Mouse (Mus musculus): ENCODE results near the gene Ipo11. TPM values are rescaled to one million over a fixed set of nuclear protein-coding genes. Genes with fewer than 3 reads are reported as not detected.
A peak's percentile ranks its signal among the peaks of the same experiment; 100 is the strongest.

Gene Ipo11
- polyA plus RNA-seq, 1 experiment from 2014 or later = 48.3 TPM

DNA sequence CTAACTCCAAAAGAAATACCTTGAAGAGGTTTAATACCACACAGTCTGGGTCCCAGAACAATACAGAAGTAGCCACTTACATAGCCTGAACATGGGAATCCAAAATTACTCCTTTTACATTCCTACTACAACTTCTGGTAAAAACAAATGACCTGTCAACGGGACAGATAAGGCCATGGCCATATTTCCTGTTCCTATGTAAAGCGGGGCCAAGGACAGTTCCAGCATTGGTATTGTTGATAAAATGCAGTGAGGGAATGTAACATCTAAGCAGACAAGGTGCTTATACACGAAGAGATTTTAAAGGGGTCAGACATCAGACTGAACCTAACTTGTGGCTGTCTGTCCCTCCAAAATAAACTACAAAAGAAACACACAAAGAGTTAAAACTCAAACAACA is 91.8 kb downstream of the Ipo11 start:
- DNase-seq (ENCODE audit: low spot score) = no peak
- Histone ChIP-seq H3K4me3 (replicated peaks; ENCODE audit: low read depth, low read length) (no peak overlapping the region), H3K27me3 (ENCODE audit: insufficient read depth, low read length) (no peaks in the 10 kb centered on the region), H3K9ac (ENCODE audit: low read depth, low read length) (no peak overlapping the region), H3K9me3 (replicated peaks; ENCODE audit: low read length) (no peaks in the 10 kb centered on the region), H3K4me1 (replicated peaks; ENCODE audit: insufficient read depth, low read length) (no peaks in the 10 kb centered on the region), H3K36me3 (ENCODE audit: insufficient read depth, low read length) (0 out of 2 replicates have a peak, but pooled peaks cover 5% of the 10 kb centered on the region), H3K4me2 (ENCODE audit: low read length) (no peak overlapping the region), H3K27ac (no peak overlapping the region)
- no peak for ATAC-seq (replicated peaks; ENCODE audit: low FRiP score, low read depth)
- no peak for TF ChIP-seq CTCF (IDR thresholded peaks at IDR 0.05; ENCODE audit: low read depth)
- WGBS = 55% methylated on average over 3 of the region's 3 CpGs

GRCm38 (mm10) chr13:106842542-106842941 is 94.2 kb downstream of the Ipo11 start:
- H3K4me1 ChIP-seq (replicated peaks; ENCODE audit: insufficient read depth, low read length) = no peaks in the 10 kb centered on the region
- ATAC-seq (replicated peaks; ENCODE audit: low FRiP score, low read depth) (no peak), DNase-seq (ENCODE audit: low spot score) (no peak)
- WGBS = 79% methylated on average over 4 of the region's 4 CpGs
- H3K9ac ChIP-seq (ENCODE audit: low read depth, low read length) = no peak overlapping the region
- no peak overlapping the region for H3K4me3 ChIP-seq (replicated peaks; ENCODE audit: low read depth, low read length)
- H3K9me3 ChIP-seq (replicated peaks; ENCODE audit: low read length) = no peaks in the 10 kb centered on the region
- no peaks in the 10 kb centered on the region for H3K27me3 ChIP-seq (ENCODE audit: insufficient read depth, low read length)
- H3K27ac ChIP-seq = no peak overlapping the region
- H3K4me2 ChIP-seq (ENCODE audit: low read length) = no peak overlapping the region
- H3K36me3 ChIP-seq (ENCODE audit: insufficient read depth, low read length) = 0 out of 2 replicates have a peak, but pooled peaks cover 5% of the 10 kb centered on the region
- no peak for TF ChIP-seq CTCF (IDR thresholded peaks at IDR 0.05; ENCODE audit: low read depth)

DNA sequence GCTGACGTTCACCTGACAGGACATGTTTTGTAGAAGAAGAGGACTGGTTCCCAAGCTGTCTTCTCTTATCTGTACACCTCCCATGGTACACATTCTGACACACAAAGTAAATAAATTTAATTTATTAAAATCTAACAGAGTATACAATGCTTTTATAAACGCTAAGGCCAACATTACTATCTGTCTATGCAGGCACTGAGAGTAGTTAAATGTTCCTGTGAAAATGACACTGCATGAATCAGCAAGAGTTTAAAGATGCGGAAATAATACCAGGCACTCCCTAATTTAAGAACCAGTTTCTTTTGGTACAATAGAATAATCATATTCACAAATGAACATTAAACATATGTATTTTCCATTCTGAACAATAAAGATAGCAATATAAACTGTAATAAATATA is 98.0 kb downstream of the Ipo11 start:
- Histone ChIP-seq H3K4me1 (replicated peaks; ENCODE audit: insufficient read depth, low read length) (no peaks in the 10 kb centered on the region), H3K36me3 (ENCODE audit: insufficient read depth, low read length) (0 out of 2 replicates have a peak, but pooled peaks cover 5% of the 10 kb centered on the region), H3K9me3 (replicated peaks; ENCODE audit: low read length) (no peaks in the 10 kb centered on the region), H3K4me3 (replicated peaks; ENCODE audit: low read depth, low read length) (no peak overlapping the region), H3K27ac (no peak overlapping the region), H3K9ac (ENCODE audit: low read depth, low read length) (no peak overlapping the region), H3K4me2 (ENCODE audit: low read length) (no peak overlapping the region), H3K27me3 (ENCODE audit: insufficient read depth, low read length) (no peaks in the 10 kb centered on the region)
- ATAC-seq (replicated peaks; ENCODE audit: low FRiP score, low read depth) (no peak), DNase-seq (ENCODE audit: low spot score) (no peak)
- TF ChIP-seq CTCF (IDR thresholded peaks at IDR 0.05; ENCODE audit: low read depth) = no peak
- 87% methylated on average over 3 of the region's 3 CpGs for WGBS

DNA sequence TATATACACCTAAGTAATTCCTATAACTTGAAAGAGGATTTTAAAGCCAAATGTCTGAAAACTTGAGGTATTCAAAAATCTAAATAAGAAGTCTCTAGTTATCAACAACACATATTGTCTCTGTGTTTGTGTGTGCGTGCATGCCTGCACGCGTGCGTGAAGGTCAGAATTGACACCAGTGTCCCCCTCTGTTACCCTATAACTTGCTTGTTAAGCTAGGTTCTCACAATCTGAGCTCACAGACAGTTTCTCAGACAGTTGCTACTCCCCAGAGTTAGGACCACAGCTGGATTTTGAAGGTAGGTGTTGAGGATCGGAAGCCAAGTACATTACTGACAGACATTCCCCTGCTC is 100.3 kb downstream of the Ipo11 start:
- no peak for ATAC-seq (replicated peaks; ENCODE audit: low FRiP score, low read depth)
- Histone ChIP-seq H3K27ac (peak overlapping the region; percentile 57; the same call in 1 of the 2 replicates), H3K4me2 (ENCODE audit: low read length) (no peak overlapping the region; the same call in 1 of the 2 replicates), H3K4me3 (replicated peaks; ENCODE audit: low read depth, low read length) (no peak overlapping the region), H3K36me3 (ENCODE audit: insufficient read depth, low read length) (0 out of 2 replicates have a peak, but pooled peaks cover 1% of the 10 kb centered on the region), H3K9me3 (replicated peaks; ENCODE audit: low read length) (no peaks in the 10 kb centered on the region), H3K4me1 (replicated peaks; ENCODE audit: insufficient read depth, low read length) (no peaks in the 10 kb centered on the region), H3K27me3 (ENCODE audit: insufficient read depth, low read length) (no peaks in the 10 kb centered on the region), H3K9ac (ENCODE audit: low read depth, low read length) (no peak overlapping the region)
- WGBS = 69% methylated on average over 5 of the region's 5 CpGs
- TF ChIP-seq CTCF (IDR thresholded peaks at IDR 0.05; ENCODE audit: low read depth) = no peak
- peak; percentile 8 for DNase-seq (ENCODE audit: low spot score)

DNA sequence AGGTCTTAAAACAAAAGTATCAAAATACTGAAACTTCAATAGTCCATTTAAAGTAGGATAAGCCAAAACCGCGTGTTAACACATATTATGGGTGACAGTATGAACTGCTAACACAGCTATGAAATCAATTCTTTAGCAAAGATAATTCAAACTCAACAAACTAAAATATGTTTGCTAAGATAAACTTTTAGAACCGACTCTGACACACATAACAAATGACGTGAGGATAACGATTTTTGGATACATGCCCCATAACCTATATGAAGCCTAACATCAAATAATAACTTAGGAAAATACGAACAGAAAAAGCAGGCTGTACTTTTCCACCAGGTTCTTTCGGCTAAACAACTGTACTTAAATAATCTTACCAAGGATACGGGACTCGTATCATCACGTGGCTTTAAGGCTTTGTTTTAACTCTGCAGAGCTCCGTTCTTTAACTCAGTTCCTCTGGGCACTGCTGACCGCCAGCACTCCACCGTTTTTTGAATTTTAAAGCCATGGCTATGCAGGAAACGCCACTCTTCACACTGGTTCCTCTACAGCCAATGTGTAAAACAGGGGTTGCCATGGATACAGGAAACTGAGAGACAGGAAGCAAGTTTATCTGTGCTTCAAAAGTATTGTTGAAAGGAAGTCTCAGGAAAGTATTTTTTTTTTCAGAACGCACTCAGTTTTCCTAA is 100.8 kb downstream of the Ipo11 start:
- Histone ChIP-seq H3K4me3 (replicated peaks; ENCODE audit: low read depth, low read length) (peak overlapping the region; percentile 18), H3K27me3 (ENCODE audit: insufficient read depth, low read length) (no peaks in the 10 kb centered on the region), H3K9ac (ENCODE audit: low read depth, low read length) (no peak overlapping the region), H3K36me3 (ENCODE audit: insufficient read depth, low read length) (no peaks in the 10 kb centered on the region), H3K9me3 (replicated peaks; ENCODE audit: low read length) (no peaks in the 10 kb centered on the region), H3K4me2 (ENCODE audit: low read length) (peak overlapping the region; percentile 37), H3K4me1 (replicated peaks; ENCODE audit: insufficient read depth, low read length) (no peaks in the 10 kb centered on the region), H3K27ac (peak overlapping the region; percentile 64)
- TF ChIP-seq CTCF (IDR thresholded peaks at IDR 0.05; ENCODE audit: low read depth) = no peak
- ATAC-seq (replicated peaks; ENCODE audit: low FRiP score, low read depth) = 0 out of 2 replicates have a peak, but pooled peaks have one; percentile 59
- DNase-seq (ENCODE audit: low spot score) = peak; percentile 88
- 54% methylated on average over 15 of the region's 15 CpGs for WGBS

- ATAC-seq (replicated peaks; ENCODE audit: low FRiP score, low read depth) (no peak), DNase-seq (ENCODE audit: low spot score) (no peak)
- H3K9ac ChIP-seq (ENCODE audit: low read depth, low read length) = no peak overlapping the region
- no peak for TF ChIP-seq CTCF (IDR thresholded peaks at IDR 0.05; ENCODE audit: low read depth)
- H3K4me1 ChIP-seq (replicated peaks; ENCODE audit: insufficient read depth, low read length) = no peaks in the 10 kb centered on the region
- H3K27ac ChIP-seq = no peak overlapping the region
- H3K4me2 ChIP-seq (ENCODE audit: low read length) = no peak overlapping the region
- H3K4me3 ChIP-seq (replicated peaks; ENCODE audit: low read depth, low read length) = no peak overlapping the region
- H3K27me3 ChIP-seq (ENCODE audit: insufficient read depth, low read length) = no peaks in the 10 kb centered on the region
- no peaks in the 10 kb centered on the region for H3K9me3 ChIP-seq (replicated peaks; ENCODE audit: low read length)
- WGBS = 55% methylated on average over 6 of the region's 6 CpGs
- H3K36me3 ChIP-seq (ENCODE audit: insufficient read depth, low read length) = no peaks in the 10 kb centered on the region
Measured at GRCm38 (mm10) chr13:106830029-106830428, 106.7 kb downstream of the Ipo11 start.
